Mouse (Mus musculus): ENCODE measurements around the gene Gm7697. TPM values are rescaled to one million over a fixed set of nuclear protein-coding genes. Genes with fewer than 3 reads are reported as not detected.
"Not testable (repeated sequence)": the region's sequence is repeated elsewhere in the genome, so short reads cannot be mapped to it uniquely, and the experiment has no call there.

Gene Gm7697
- not detected in 2 replicates for polyA plus RNA-seq (2014; fragmentation: Nextera tagmentation; extraction: Ambion mirVana)

GRCm38 (mm10) chr8:69522876-69523275 lies at the start of gene Gm7697:
Gene Gm7697 (minus strand): TSS chr8:69522976.
- H3K9me3 ChIP-seq (replicated peaks; ENCODE audit: control insufficient read depth, low read length); H3K27ac ChIP-seq (ENCODE audit: low read depth, low read length); H3K4me2 ChIP-seq; ATAC-seq (replicated peaks; ENCODE audit: insufficient number of reproducible peaks, low FRiP score, low TSS enrichment); H3K36me3 ChIP-seq (ENCODE audit: control insufficient read depth, insufficient read depth, low read length); H3K4me1 ChIP-seq (ENCODE audit: control insufficient read depth, insufficient read depth, low read length); H3K4me3 ChIP-seq (ENCODE audit: low read depth, low read length); H3K27me3 ChIP-seq (ENCODE audit: control insufficient read depth, insufficient read depth, low read length); H3K9ac ChIP-seq (ENCODE audit: low read depth, low read length): not testable (repeated sequence)
- 83% methylated on average over 1 of the region's 3 CpGs for WGBS (ENCODE audit: insufficient replicate concordance)

- H3K4me3 ChIP-seq (ENCODE audit: low read depth, low read length); ATAC-seq (replicated peaks; ENCODE audit: insufficient number of reproducible peaks, low FRiP score, low TSS enrichment); H3K4me1 ChIP-seq (ENCODE audit: control insufficient read depth, insufficient read depth, low read length); H3K27ac ChIP-seq (ENCODE audit: low read depth, low read length); H3K4me2 ChIP-seq; H3K27me3 ChIP-seq (ENCODE audit: control insufficient read depth, insufficient read depth, low read length); H3K9me3 ChIP-seq (replicated peaks; ENCODE audit: control insufficient read depth, low read length); H3K36me3 ChIP-seq (ENCODE audit: control insufficient read depth, insufficient read depth, low read length); H3K9ac ChIP-seq (ENCODE audit: low read depth, low read length): not testable (repeated sequence)
- 50% methylated on average over 2 of the region's 2 CpGs for WGBS (ENCODE audit: insufficient replicate concordance)
Observed at GRCm38 (mm10) chr8:69551249-69551648, 28.5 kb upstream of the Gm7697 start.

- H3K9ac ChIP-seq (ENCODE audit: low read depth, low read length); H3K4me1 ChIP-seq (ENCODE audit: control insufficient read depth, insufficient read depth, low read length); H3K4me2 ChIP-seq; ATAC-seq (replicated peaks; ENCODE audit: insufficient number of reproducible peaks, low FRiP score, low TSS enrichment); H3K27ac ChIP-seq (ENCODE audit: low read depth, low read length); H3K36me3 ChIP-seq (ENCODE audit: control insufficient read depth, insufficient read depth, low read length); H3K27me3 ChIP-seq (ENCODE audit: control insufficient read depth, insufficient read depth, low read length); H3K4me3 ChIP-seq (ENCODE audit: low read depth, low read length); H3K9me3 ChIP-seq (replicated peaks; ENCODE audit: control insufficient read depth, low read length): not testable (repeated sequence)
- 4% methylated on average over 8 of the region's 8 CpGs for WGBS (ENCODE audit: insufficient replicate concordance)
Observed at GRCm38 (mm10) chr8:69549556-69549955, 26.8 kb upstream of the Gm7697 start.

- H3K27me3 ChIP-seq (ENCODE audit: control insufficient read depth, insufficient read depth, low read length); H3K9ac ChIP-seq (ENCODE audit: low read depth, low read length); H3K9me3 ChIP-seq (replicated peaks; ENCODE audit: control insufficient read depth, low read length); H3K36me3 ChIP-seq (ENCODE audit: control insufficient read depth, insufficient read depth, low read length); H3K27ac ChIP-seq (ENCODE audit: low read depth, low read length); ATAC-seq (replicated peaks; ENCODE audit: insufficient number of reproducible peaks, low FRiP score, low TSS enrichment); H3K4me2 ChIP-seq; H3K4me3 ChIP-seq (ENCODE audit: low read depth, low read length); H3K4me1 ChIP-seq (ENCODE audit: control insufficient read depth, insufficient read depth, low read length): not testable (repeated sequence)
- WGBS (ENCODE audit: insufficient replicate concordance): 83% methylated on average over 3 of the region's 3 CpGs
Observed at GRCm38 (mm10) chr8:69548114-69548513, 25.3 kb upstream of the Gm7697 start.

GRCm38 (mm10) chr8:69547208-69547607 lies 24.4 kb upstream of the Gm7697 start:
- H3K4me1 ChIP-seq (ENCODE audit: control insufficient read depth, insufficient read depth, low read length); H3K27me3 ChIP-seq (ENCODE audit: control insufficient read depth, insufficient read depth, low read length); H3K27ac ChIP-seq (ENCODE audit: low read depth, low read length); H3K9ac ChIP-seq (ENCODE audit: low read depth, low read length); H3K4me3 ChIP-seq (ENCODE audit: low read depth, low read length); H3K36me3 ChIP-seq (ENCODE audit: control insufficient read depth, insufficient read depth, low read length); ATAC-seq (replicated peaks; ENCODE audit: insufficient number of reproducible peaks, low FRiP score, low TSS enrichment); H3K9me3 ChIP-seq (replicated peaks; ENCODE audit: control insufficient read depth, low read length); H3K4me2 ChIP-seq: not testable (repeated sequence)
- WGBS (ENCODE audit: insufficient replicate concordance): 62% methylated on average over 7 of the region's 7 CpGs

DNA sequence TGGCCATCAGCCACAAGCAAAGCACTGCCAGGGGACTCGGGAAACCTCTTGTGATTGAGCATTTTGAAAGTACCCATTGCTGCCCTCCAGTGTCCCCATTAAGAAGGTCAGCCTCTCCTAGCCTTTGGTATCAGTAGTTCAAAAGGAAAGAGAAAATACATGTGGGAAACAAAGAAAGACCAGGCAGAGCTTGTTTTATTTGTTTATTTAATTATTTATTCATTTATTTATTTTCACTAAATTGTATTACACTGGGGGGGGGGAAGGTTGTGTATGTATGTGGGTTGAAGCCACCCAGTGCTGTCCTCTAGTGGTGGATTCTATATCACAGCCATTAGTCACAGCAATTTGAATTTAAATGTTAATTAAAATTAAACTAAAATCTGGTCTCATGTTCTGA lies 22.2 kb upstream of the Gm7697 start:
- H3K4me1 ChIP-seq (ENCODE audit: control insufficient read depth, insufficient read depth, low read length); H3K4me3 ChIP-seq (ENCODE audit: low read depth, low read length); H3K36me3 ChIP-seq (ENCODE audit: control insufficient read depth, insufficient read depth, low read length); H3K27ac ChIP-seq (ENCODE audit: low read depth, low read length); H3K4me2 ChIP-seq; H3K27me3 ChIP-seq (ENCODE audit: control insufficient read depth, insufficient read depth, low read length); H3K9ac ChIP-seq (ENCODE audit: low read depth, low read length); H3K9me3 ChIP-seq (replicated peaks; ENCODE audit: control insufficient read depth, low read length); ATAC-seq (replicated peaks; ENCODE audit: insufficient number of reproducible peaks, low FRiP score, low TSS enrichment): not testable (repeated sequence)
- 43% methylated on average over 1 of the region's 1 CpGs for WGBS (ENCODE audit: insufficient replicate concordance)

- H3K27ac ChIP-seq (ENCODE audit: low read depth, low read length); H3K9me3 ChIP-seq (replicated peaks; ENCODE audit: control insufficient read depth, low read length); H3K36me3 ChIP-seq (ENCODE audit: control insufficient read depth, insufficient read depth, low read length); H3K4me3 ChIP-seq (ENCODE audit: low read depth, low read length); H3K9ac ChIP-seq (ENCODE audit: low read depth, low read length); H3K27me3 ChIP-seq (ENCODE audit: control insufficient read depth, insufficient read depth, low read length); ATAC-seq (replicated peaks; ENCODE audit: insufficient number of reproducible peaks, low FRiP score, low TSS enrichment); H3K4me2 ChIP-seq; H3K4me1 ChIP-seq (ENCODE audit: control insufficient read depth, insufficient read depth, low read length): not testable (repeated sequence)
- WGBS (ENCODE audit: insufficient replicate concordance): 87% methylated on average over 13 of the region's 13 CpGs
Observed at GRCm38 (mm10) chr8:69544511-69544910, 21.7 kb upstream of the Gm7697 start.

DNA sequence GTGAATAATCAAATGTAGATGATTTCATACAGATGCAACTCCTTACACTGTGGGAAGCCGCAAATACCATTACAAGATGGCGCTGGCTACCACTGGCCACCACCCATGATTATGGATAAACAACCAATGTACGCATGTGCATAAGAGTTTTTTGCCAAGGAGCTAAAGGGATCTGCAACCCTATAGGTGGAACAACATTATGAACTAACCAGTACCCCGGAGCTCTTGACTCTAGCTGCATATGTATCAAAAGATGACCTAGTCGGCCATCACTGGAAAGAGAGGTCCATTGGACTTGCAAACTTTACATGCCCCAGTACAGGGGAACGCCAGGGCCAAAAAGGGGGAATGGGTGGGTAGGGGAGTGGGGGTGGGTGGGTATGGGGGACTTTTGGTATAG lies 21.2 kb upstream of the Gm7697 start:
- WGBS (ENCODE audit: insufficient replicate concordance): 93% methylated on average over 5 of the region's 6 CpGs

GRCm38 (mm10) chr8:69540764-69541163 lies 18.0 kb upstream of the Gm7697 start:
- not testable (repeated sequence) for H3K4me3 ChIP-seq (ENCODE audit: low read depth, low read length); H3K27ac ChIP-seq (ENCODE audit: low read depth, low read length); H3K9ac ChIP-seq (ENCODE audit: low read depth, low read length); ATAC-seq (replicated peaks; ENCODE audit: insufficient number of reproducible peaks, low FRiP score, low TSS enrichment); H3K4me1 ChIP-seq (ENCODE audit: control insufficient read depth, insufficient read depth, low read length); H3K36me3 ChIP-seq (ENCODE audit: control insufficient read depth, insufficient read depth, low read length); H3K4me2 ChIP-seq; H3K9me3 ChIP-seq (replicated peaks; ENCODE audit: control insufficient read depth, low read length); H3K27me3 ChIP-seq (ENCODE audit: control insufficient read depth, insufficient read depth, low read length)
- WGBS (ENCODE audit: insufficient replicate concordance): 76% methylated on average over 6 of the region's 7 CpGs

More for the DNA sequence above, 21.2 kb upstream of the Gm7697 start:
- H3K4me2 ChIP-seq; H3K4me1 ChIP-seq (ENCODE audit: control insufficient read depth, insufficient read depth, low read length); H3K27ac ChIP-seq (ENCODE audit: low read depth, low read length); H3K4me3 ChIP-seq (ENCODE audit: low read depth, low read length); H3K27me3 ChIP-seq (ENCODE audit: control insufficient read depth, insufficient read depth, low read length); H3K36me3 ChIP-seq (ENCODE audit: control insufficient read depth, insufficient read depth, low read length); H3K9ac ChIP-seq (ENCODE audit: low read depth, low read length); H3K9me3 ChIP-seq (replicated peaks; ENCODE audit: control insufficient read depth, low read length); ATAC-seq (replicated peaks; ENCODE audit: insufficient number of reproducible peaks, low FRiP score, low TSS enrichment): not testable (repeated sequence)
